Mouse (Mus musculus) MEL (cell line): Measurements from ENCODE around the gene Hpca.

Experiments used
- BHLHE40 ChIP-seq: IDR thresholded peaks from 2 replicates; pipeline ENCODE4 v1.6.1; 2012; ENCODE audit warnings: low read depth, mild to moderate bottlenecking, inconsistent platforms, low read length, improper control_type of control experiment, borderline replicate concordance
- CTCF ChIP-seq, 3 experiments: IDR thresholded peaks in 2 of 3; conservative IDR thresholded peaks in 1 of 3; 2 replicates each; pipeline ENCODE4 v1.5.1; 2011 to 2012; ENCODE audit warnings: low read length in 3 of 3, low read depth in 2 of 3, mild to moderate bottlenecking in 2 of 3, improper control_type of control experiment in 1 of 3, inconsistent platforms in 1 of 3, mixed read lengths in 1 of 3, moderate library complexity in 1 of 3; ENCODE audit not compliant: control insufficient read depth in 1 of 3, insufficient read depth in 1 of 3, poor library complexity in 1 of 3, severe bottlenecking in 1 of 3
- E2F4 ChIP-seq: IDR thresholded peaks from 2 replicates; pipeline ENCODE4 v1.6.1; 2011; ENCODE audit warnings: low read depth, low read length, improper control_type of control experiment, borderline replicate concordance
- EP300 ChIP-seq, 2 experiments: IDR thresholded peaks; 2 replicates each; pipeline ENCODE4 v1.6.1; 2011; ENCODE audit warnings: improper control_type of control experiment in 2 of 2, low read length in 2 of 2, low read depth in 1 of 2, mild to moderate bottlenecking in 1 of 2
- GATA1 ChIP-seq: IDR thresholded peaks from 2 replicates; pipeline ENCODE4 v1.6.1; 2011; ENCODE audit warnings: low read depth, low read length, improper control_type of control experiment
- HCFC1 ChIP-seq: IDR thresholded peaks from 2 replicates; pipeline ENCODE4 v1.6.1; 2012; ENCODE audit warnings: low read depth, mild to moderate bottlenecking, inconsistent platforms, low read length, improper control_type of control experiment, moderate library complexity
- MAFK ChIP-seq: IDR thresholded peaks from 2 replicates; pipeline ENCODE4 v1.6.1; 2011; ENCODE audit warnings: low read depth, mild to moderate bottlenecking, low read length, improper control_type of control experiment, borderline replicate concordance
- MEF2A ChIP-seq: IDR thresholded peaks from 2 replicates; pipeline ENCODE4 v1.6.1; 2014; ENCODE audit warnings: low read depth, mild to moderate bottlenecking, inconsistent platforms, low read length, improper control_type of control experiment; ENCODE audit not compliant: poor library complexity, insufficient replicate concordance, severe bottlenecking; ENCODE audit errors: extremely low read depth
- NRF1 ChIP-seq: IDR thresholded peaks from 2 replicates; pipeline ENCODE4 v1.6.1; 2014; ENCODE audit warnings: low read depth, mild to moderate bottlenecking, inconsistent platforms, low read length, improper control_type of control experiment, moderate library complexity; ENCODE audit not compliant: poor library complexity, insufficient read depth, severe bottlenecking
- POLR2A ChIP-seq, 2 experiments: IDR thresholded peaks; 2 replicates each; pipeline ENCODE4 v1.6.1; 2011 to 2012; ENCODE audit warnings: low read length in 2 of 2, mild to moderate bottlenecking in 2 of 2, control low read depth in 1 of 2, improper control_type of control experiment in 1 of 2, low read depth in 1 of 2, moderate library complexity in 1 of 2; ENCODE audit not compliant: control insufficient read depth in 1 of 2, insufficient read depth in 1 of 2, poor library complexity in 1 of 2
- UBTF ChIP-seq: IDR thresholded peaks from 2 replicates; pipeline ENCODE4 v1.6.1; 2012; ENCODE audit warnings: low read depth, mild to moderate bottlenecking, inconsistent platforms, low read length, improper control_type of control experiment, moderate library complexity, borderline replicate concordance; ENCODE audit not compliant: insufficient read depth
- USF1 ChIP-seq: IDR thresholded peaks from 2 replicates; pipeline ENCODE4 v1.6.1; 2014; ENCODE audit warnings: low read depth, mild to moderate bottlenecking, inconsistent platforms, low read length, improper control_type of control experiment, moderate library complexity
- ZKSCAN1 ChIP-seq: IDR thresholded peaks from 2 replicates; pipeline ENCODE4 v1.6.1; 2012; ENCODE audit warnings: low read depth, mild to moderate bottlenecking, inconsistent platforms, low read length, improper control_type of control experiment, moderate library complexity

- TF ChIP-seq POLR2A (IDR thresholded peaks at IDR 0.05; ENCODE audit: control insufficient read depth in 1 of 2, insufficient read depth in 1 of 2, low read depth in 1 of 2, low read length in 2 of 2, poor library complexity in 1 of 2) (no peak), EP300 (IDR thresholded peaks at IDR 0.05; ENCODE audit: low read depth in 1 of 2, low read length in 2 of 2) (no peak), GATA1 (no peak), USF1 (no peak), ZKSCAN1 (no peak), BHLHE40 (no peak), MAFK (no peak), MEF2A (no peak), E2F4 (no peak), HCFC1 (no peak), NRF1 (no peak), CTCF (IDR thresholded peaks at IDR 0.05 in 2 of 3, conservative IDR thresholded peaks at IDR 0.05 in 1 of 3; ENCODE audit: control insufficient read depth in 1 of 3, insufficient read depth in 1 of 3, low read depth in 2 of 3, low read length in 3 of 3, poor library complexity in 1 of 3, severe bottlenecking in 1 of 3) (no peak), UBTF (no peak)
Observed at GRCm38 (mm10) chr4:129122107-129122506, 271 bp upstream of the Hpca start.
